Mouse (Mus musculus) heart, adult 2 months (tissue): ENCODE measurements at regions not wholly inside any gene's neighbourhood (a gene's known extent, or its start where the extent isn't known, plus 50 kb on each side); places are given as distances from the start of the nearest gene placed in this dataset.

ENCODE experiments used
- DNase-seq, 2 experiments: peaks; one replicate each; pipeline ENCODE4 v3.0.0; 2021
- H3K27ac ChIP-seq: fragments of 200-600 bp; 2 replicates; pipeline ENCODE4 v1.8.1; 2022
- H3K27me3 ChIP-seq: fragments of 200-500 bp; 2 replicates; pipeline ENCODE4 v1.6.1; 2012; ENCODE audit warnings: mild to moderate bottlenecking, low read length, inconsistent platforms, mixed read lengths; ENCODE audit not compliant: control insufficient read depth, insufficient read depth
- H3K36me3 ChIP-seq: fragments of 200-500 bp; 2 replicates; pipeline ENCODE4 v1.6.1; 2012; ENCODE audit warnings: low read length, inconsistent platforms; ENCODE audit not compliant: control insufficient read depth, insufficient read depth
- H3K4me1 ChIP-seq: fragments of 200-500 bp; 2 replicates; pipeline ENCODE4 v1.6.1; 2011; ENCODE audit warnings: low read length; ENCODE audit not compliant: control insufficient read depth, insufficient read depth
- H3K4me3 ChIP-seq: fragments of 200-600 bp; 2 replicates; pipeline ENCODE4 v1.8.1; 2022
- H3K79me2 ChIP-seq: fragments of 200-500 bp; replicated peaks from 2 replicates; pipeline ENCODE4 v1.6.1; 2012; ENCODE audit warnings: mild to moderate bottlenecking, inconsistent platforms, low read length, moderate library complexity, mixed read lengths; ENCODE audit not compliant: control insufficient read depth, insufficient read depth
- H3K9ac ChIP-seq: fragments of 200-500 bp; 2 replicates; pipeline ENCODE4 v1.6.1; 2012; ENCODE audit warnings: low read depth, mild to moderate bottlenecking, control low read depth, inconsistent platforms, low read length, mixed read lengths
- CTCF ChIP-seq: fragments of 200-600 bp; IDR thresholded peaks from 2 replicates; pipeline ENCODE4 v1.8.1; 2022; ENCODE audit warnings: antibody characterized with exemption, mild to moderate bottlenecking, moderate library complexity
- EP300 ChIP-seq: fragments of 200-500 bp; IDR thresholded peaks from 2 replicates; pipeline ENCODE4 v1.6.1; 2011; ENCODE audit warnings: low read depth, low read length, control low read depth; ENCODE audit not compliant: insufficient read depth
- POLR2A ChIP-seq: fragments of 200-500 bp; IDR thresholded peaks from 2 replicates; pipeline ENCODE4 v1.6.1; 2011; ENCODE audit warnings: mild to moderate bottlenecking, low read depth, low read length, control low read depth; ENCODE audit not compliant: insufficient read depth
- WGBS: fragments of 180-500 bp; shearing (Covaris S2); methylation state at CpG from one replicate; pipeline ENCODE4 v1.1.7; 2018; 5-methylcytosine and 5-hydroxymethylcytosine counted together
- intact Hi-C: fragments of 180-260 bp; cut with DNase I; formaldehyde crosslinking; loops from one replicate; pipeline ENCODE4 v1.15.1; 2025

GRCm38 (mm10) chr19:26501064-26501463, 103.8 kb upstream of the Smarca2 start:
- H3K4me3 ChIP-seq: no peak overlapping the region
- H3K27ac ChIP-seq: no peak overlapping the region
- H3K79me2 ChIP-seq: no peaks in the 10 kb centered on the region
- TF ChIP-seq POLR2A (no peak), CTCF (no peak), EP300 (no peak)
- intact Hi-C loops: no loop called here
- no peak for DNase-seq
- no peaks in the 10 kb centered on the region for H3K27me3 ChIP-seq
- H3K4me1 ChIP-seq: no peaks in the 10 kb centered on the region
- no peaks in the 10 kb centered on the region for H3K36me3 ChIP-seq
- no peak overlapping the region for H3K9ac ChIP-seq

GRCm38 (mm10) chr19:26504027-26504426, 100.8 kb upstream of the Smarca2 start:
- intact Hi-C loops: no loop called here
- WGBS: 72% methylated on average over 2 of the region's 2 CpGs
- TF ChIP-seq EP300: no peak
- no peak for TF ChIP-seq CTCF
- no peak for TF ChIP-seq POLR2A

GRCm38 (mm10) chr19:26506802-26507201, 98.0 kb upstream of the Smarca2 start:
- no peak for DNase-seq
- Histone ChIP-seq H3K36me3 (no peaks in the 10 kb centered on the region), H3K27ac (no peak overlapping the region), H3K4me3 (no peak overlapping the region), H3K4me1 (no peaks in the 10 kb centered on the region), H3K9ac (no peak overlapping the region), H3K27me3 (no peaks in the 10 kb centered on the region), H3K79me2 (no peaks in the 10 kb centered on the region)
- TF ChIP-seq CTCF: no peak
- no peak for TF ChIP-seq EP300
- TF ChIP-seq POLR2A: no peak
- 57% methylated on average over 1 of the region's 1 CpGs for WGBS
- intact Hi-C loops: no loop called here

More at GRCm38 (mm10) chr19:26504027-26504426, 100.8 kb upstream of the Smarca2 start:
- DNase-seq: no peak
- Histone ChIP-seq H3K27ac (no peak overlapping the region), H3K4me1 (no peaks in the 10 kb centered on the region), H3K36me3 (no peaks in the 10 kb centered on the region), H3K79me2 (no peaks in the 10 kb centered on the region), H3K9ac (no peak overlapping the region), H3K4me3 (no peak overlapping the region), H3K27me3 (no peaks in the 10 kb centered on the region)

- intact Hi-C loops: no loop called here
- no peak for TF ChIP-seq POLR2A
- no peak for TF ChIP-seq EP300
- no peak for TF ChIP-seq CTCF
- DNase-seq: no peak
Observed at GRCm38 (mm10) chr19:26507986-26508385, 96.9 kb upstream of the Smarca2 start.

GRCm38 (mm10) chr19:26508616-26509015, 96.2 kb upstream of the Smarca2 start:
- Histone ChIP-seq H3K4me3 (no peak overlapping the region), H3K79me2 (no peaks in the 10 kb centered on the region), H3K27ac (no peak overlapping the region), H3K4me1 (no peaks in the 10 kb centered on the region), H3K27me3 (no peaks in the 10 kb centered on the region), H3K36me3 (no peaks in the 10 kb centered on the region), H3K9ac (no peak overlapping the region)
- TF ChIP-seq POLR2A (no peak), CTCF (no peak), EP300 (no peak)
- intact Hi-C loops: no loop called here
- 45% methylated on average over 7 of the region's 7 CpGs for WGBS
- DNase-seq: no peak

More at GRCm38 (mm10) chr19:26507986-26508385, 96.9 kb upstream of the Smarca2 start:
- Histone ChIP-seq H3K27me3 (no peaks in the 10 kb centered on the region), H3K9ac (no peak overlapping the region), H3K27ac (no peak overlapping the region), H3K36me3 (no peaks in the 10 kb centered on the region), H3K79me2 (no peaks in the 10 kb centered on the region), H3K4me1 (no peaks in the 10 kb centered on the region), H3K4me3 (no peak overlapping the region)
- 68% methylated on average over 11 of the region's 11 CpGs for WGBS

GRCm38 (mm10) chr19:26509240-26509639, 95.6 kb upstream of the Smarca2 start:
- H3K9ac ChIP-seq: no peak overlapping the region
- no peaks in the 10 kb centered on the region for H3K4me1 ChIP-seq
- intact Hi-C loops: no loop called here
- H3K27me3 ChIP-seq: no peaks in the 10 kb centered on the region
- TF ChIP-seq CTCF (no peak), POLR2A (no peak), EP300 (no peak)
- no peak overlapping the region for H3K4me3 ChIP-seq
- 77% methylated on average over 2 of the region's 2 CpGs for WGBS
- H3K79me2 ChIP-seq: no peaks in the 10 kb centered on the region
- no peaks in the 10 kb centered on the region for H3K36me3 ChIP-seq
- H3K27ac ChIP-seq: no peak overlapping the region
- no peak for DNase-seq
